Comparison of ENCODE assay signal across 17 mouse cellular contexts in the genomic region with DNA sequence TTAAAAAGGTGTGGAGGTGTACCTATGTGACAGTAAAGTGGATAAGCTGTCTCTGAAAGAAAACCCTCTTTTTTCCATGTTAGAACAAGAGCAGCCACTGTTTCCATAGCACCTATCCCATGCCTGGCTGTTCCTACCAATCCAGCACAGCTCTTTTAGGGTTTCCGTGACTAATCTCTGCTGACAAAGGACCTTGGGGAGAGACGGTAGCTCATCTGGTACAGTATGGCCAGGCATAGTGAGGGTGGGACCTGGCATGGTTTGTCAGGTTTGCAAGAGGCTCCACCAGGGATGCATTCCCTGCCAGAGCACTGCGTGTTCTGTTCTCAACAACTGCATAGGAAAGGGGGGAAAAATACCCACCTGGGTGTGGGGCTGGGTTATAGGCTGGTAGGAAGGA. TPM values are rescaled to one million over a fixed set of nuclear protein-coding genes. Genes with fewer than 3 reads are reported as not detected.
DNase-seq lines count a peak whose midpoint lies in the region; ATAC-seq and TF ChIP-seq lines count a peak whose summit lies in the region.
"Had no signal": no experiment of that assay in that cellular context is flagged by ENCODE, and none has a peak within 500 bp of the region (broad histone marks: within the 10 kb centered on the region; RNA-seq: fewer than 3 reads in every experiment).

No protein-coding gene starts in this region.

- peaks cover 18% of the 10 kb centered on the region for H3K4me1 ChIP-seq in forebrain, embryonic 12.5 days
- peaks cover 25% of the 10 kb centered on the region for H3K4me1 ChIP-seq in forebrain, embryonic 13.5 days
- H3K4me1 ChIP-seq in midbrain, embryonic 15.5 days: peaks cover 11% of the 10 kb centered on the region; the same call in 1 of the 2 replicates

- intact Hi-C loops in left cerebral cortex, postnatal 25 days (cut with DNase I): no loop called here

- H3K9ac ChIP-seq in forebrain, embryonic 12.5 days: no peak overlapping the region
- no peak overlapping the region for H3K9ac ChIP-seq in forebrain, embryonic 13.5 days
- H3K9ac ChIP-seq in midbrain, embryonic 15.5 days: no peak overlapping the region
- H3K9ac ChIP-seq: intestine, embryonic 15.5 days; kidney, embryonic 15.5 days; liver, embryonic 14.5 days had no signal

- TF ChIP-seq POLR2A in brain, embryonic 14.5 days (IDR thresholded peaks at IDR 0.05; ENCODE audit: borderline replicate concordance, extremely low read depth, insufficient read depth, insufficient read length, poor library complexity, severe bottlenecking): no peak

- no peaks in the 10 kb centered on the region for H3K36me3 ChIP-seq in forebrain, embryonic 12.5 days (replicated peaks)
- H3K36me3 ChIP-seq in forebrain, embryonic 13.5 days (ENCODE audit: poor library complexity, severe bottlenecking): peaks cover 4% of the 10 kb centered on the region; the same call in 1 of the 2 replicates
- no peaks in the 10 kb centered on the region for H3K36me3 ChIP-seq in midbrain, embryonic 15.5 days (replicated peaks)
- H3K36me3 ChIP-seq: intestine, embryonic 15.5 days; kidney, embryonic 15.5 days had no signal

- ATAC-seq in forebrain, embryonic 12.5 days (ENCODE audit: low FRiP score): no peak
- ATAC-seq in forebrain, embryonic 13.5 days: no peak
- ATAC-seq in midbrain, embryonic 15.5 days (replicated peaks): no peak; the same call in 1 of the 2 replicates
- ATAC-seq: intestine, embryonic 15.5 days had no signal

- H3K9me3 ChIP-seq in forebrain, embryonic 12.5 days: no peaks in the 10 kb centered on the region
- no peaks in the 10 kb centered on the region for H3K9me3 ChIP-seq in forebrain, embryonic 13.5 days (replicated peaks)
- no peaks in the 10 kb centered on the region for H3K9me3 ChIP-seq in midbrain, embryonic 15.5 days
- H3K9me3 ChIP-seq: forebrain, embryonic 10.5 days; intestine, embryonic 15.5 days; kidney, embryonic 15.5 days; megakaryocyte, embryonic 14.5 days had no signal

- 90% methylated on average over 3 of the region's 3 CpGs for WGBS in forebrain, embryonic 12.5 days
- WGBS in forebrain, embryonic 13.5 days: 90% methylated on average over 3 of the region's 3 CpGs
- WGBS in midbrain, embryonic 15.5 days: 48% methylated on average over 3 of the region's 3 CpGs

- no peak overlapping the region for H3K4me3 ChIP-seq in forebrain, embryonic 12.5 days (replicated peaks)
- H3K4me3 ChIP-seq in forebrain, embryonic 13.5 days: no peak overlapping the region
- no peak overlapping the region for H3K4me3 ChIP-seq in midbrain, embryonic 15.5 days
- H3K4me3 ChIP-seq: forebrain, embryonic 10.5 days; gastrocnemius, adult 2 months; intestine, embryonic 15.5 days; kidney, embryonic 15.5 days; megakaryocyte, embryonic 14.5 days had no signal

- no peak overlapping the region for H3K4me2 ChIP-seq in forebrain, embryonic 12.5 days
- no peak overlapping the region for H3K4me2 ChIP-seq in forebrain, embryonic 13.5 days
- no peak overlapping the region for H3K4me2 ChIP-seq in midbrain, embryonic 15.5 days
- H3K4me2 ChIP-seq: intestine, embryonic 15.5 days; kidney, embryonic 15.5 days had no signal

- DNase-seq in left cerebral cortex, postnatal 25 days (ENCODE audit: low spot score in 2 of 2): peak; percentile 31 to 60
- no peak for DNase-seq in left cerebral cortex, adult 18-20 months (ENCODE audit: low spot score in 2 of 2)
- peak; percentile 21 for DNase-seq in brain, embryonic 14.5 days (ENCODE audit: low read depth)
- DNase-seq in c-Kit-positive CD71-positive TER-119-positive erythroid progenitor cells, embryonic 14.5 days (ENCODE audit: low spot score): no peak
- DNase-seq: cerebellum, adult 11 months; gastrocnemius, adult 2 months; heart, postnatal 14 days; right cerebral cortex, postnatal 14 days; thymus, adult 2 months had no signal

- no peak for TF ChIP-seq CTCF in brain, embryonic 14.5 days (IDR thresholded peaks at IDR 0.05; ENCODE audit: borderline replicate concordance, extremely low read depth, insufficient read depth, insufficient read length)

- no peaks in the 10 kb centered on the region for H3K27me3 ChIP-seq in forebrain, embryonic 12.5 days
- H3K27me3 ChIP-seq in forebrain, embryonic 13.5 days: no peaks in the 10 kb centered on the region
- no peaks in the 10 kb centered on the region for H3K27me3 ChIP-seq in midbrain, embryonic 15.5 days (replicated peaks)
- H3K27me3 ChIP-seq: intestine, embryonic 15.5 days; kidney, embryonic 15.5 days; megakaryocyte, embryonic 14.5 days had no signal

- H3K27ac ChIP-seq in forebrain, embryonic 12.5 days: 0 out of 2 replicates have a peak overlapping the region, but pooled peaks have one; percentile 9
- no peak overlapping the region for H3K27ac ChIP-seq in forebrain, embryonic 13.5 days
- H3K27ac ChIP-seq in midbrain, embryonic 15.5 days: 0 out of 2 replicates have a peak overlapping the region, but pooled peaks have one; percentile 23
- H3K27ac ChIP-seq: forebrain, embryonic 10.5 days; intestine, embryonic 15.5 days; kidney, embryonic 15.5 days; liver, embryonic 14.5 days had no signal

RNA-seq across cellular contexts. Expression of a gene that starts 52.0 kb away (rescaled TPM):
- 11.5 TPM in 2 replicates for polyA plus RNA-seq in forebrain, embryonic 12.5 days (2016; fragmentation: Nextera tagmentation; extraction: Ambion mirVana)
- polyA plus RNA-seq in forebrain, embryonic 13.5 days (2015; fragmentation: Nextera tagmentation; extraction: Ambion mirVana): 11.5 and 13.5 TPM in 2 replicates
- total RNA-seq in left cerebral cortex, postnatal 25 days (2021): 100 to 1,000 TPM in 1 of 2 experiments, 10 to 100 TPM in 1; 92.8 to 112 TPM
- total RNA-seq in left cerebral cortex, adult 18-20 months (2021): 100 to 1,000 TPM; 102 to 109 TPM
- 57.8 and 83.3 TPM in 2 replicates for polyA plus RNA-seq in brain, embryonic 14.5 days (2012; rRNA removed)
- 17.9 and 19.2 TPM in 2 replicates for polyA plus RNA-seq in midbrain, embryonic 15.5 days (2015; fragmentation: Nextera tagmentation; extraction: Ambion mirVana)

Comparison
In these comparisons a context has a peak if more than half of its experiments do, and no peak if none do; other contexts are left out.
1. DNase-seq: peak in left cerebral cortex, postnatal 25 days (2 of 2) and brain, embryonic 14.5 days (single experiment); none in left cerebral cortex, adult 18-20 months (0 of 2) and c-Kit-positive CD71-positive TER-119-positive erythroid progenitor cells, embryonic 14.5 days (single experiment).